ENCODE assay signal across 9 mouse cellular contexts in the genomic region with DNA sequence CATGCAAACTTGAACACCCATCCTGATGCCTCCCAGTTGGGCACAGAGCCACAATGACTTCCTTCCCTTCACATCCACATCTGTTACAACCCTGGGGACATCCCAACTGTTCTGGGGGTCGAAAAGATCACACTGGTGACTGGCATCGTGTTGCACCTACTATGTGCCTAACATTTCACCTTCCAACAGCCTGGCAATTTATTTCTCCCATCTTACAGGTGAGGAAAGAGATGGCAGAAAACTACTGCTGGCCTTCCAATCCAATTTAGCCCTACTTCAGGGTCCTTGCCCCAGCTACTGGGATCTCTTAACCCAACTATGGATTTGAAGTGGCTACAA. TPM values are rescaled to one million over a fixed set of nuclear protein-coding genes. Genes with fewer than 3 reads are reported as not detected.
DNase-seq lines count a peak whose midpoint lies in the region; ATAC-seq and TF ChIP-seq lines count a peak whose summit lies in the region.
"Had no signal": no experiment of that assay in that cellular context is flagged by ENCODE, and none has a peak within 500 bp of the region (broad histone marks: within the 10 kb centered on the region; RNA-seq: fewer than 3 reads in every experiment).

No protein-coding gene starts in this region.

- no peaks in the 10 kb centered on the region for H3K27me3 ChIP-seq in cerebellum, adult 2 months (ENCODE audit: control insufficient read depth, insufficient read depth, low read length)
- no peaks in the 10 kb centered on the region for H3K27me3 ChIP-seq in testis, adult 2 months (ENCODE audit: control insufficient read depth, insufficient read depth, low read length)
- H3K27me3 ChIP-seq in liver, embryonic 13.5 days: no peaks in the 10 kb centered on the region

- WGBS in cerebellum, adult 2 months: 29% methylated on average over 2 of the region's 2 CpGs
- 14% methylated on average over 2 of the region's 2 CpGs for WGBS in liver, embryonic 13.5 days (ENCODE audit: insufficient replicate concordance)

- H3K4me1 ChIP-seq in cerebellum, adult 2 months (ENCODE audit: control insufficient read depth, insufficient read depth, low read length): peaks cover 39% of the 10 kb centered on the region
- peaks cover 18% of the 10 kb centered on the region for H3K4me1 ChIP-seq in testis, adult 2 months (ENCODE audit: control insufficient read depth, insufficient read depth, low read length)
- H3K4me1 ChIP-seq in liver, embryonic 13.5 days (replicated peaks): peaks cover 95% of the 10 kb centered on the region

- no peak for DNase-seq in cerebellum, adult 2 months
- DNase-seq in cerebellum, postnatal 36 days: no peak
- DNase-seq in testis, postnatal 14 days (ENCODE audit: low spot score): no peak
- DNase-seq in liver, embryonic 13.5 days: no peak
- no peak for DNase-seq in urinary bladder, postnatal 36 days (ENCODE audit: low spot score in 2 of 2)
- DNase-seq in cerebellum, adult 18-20 months: no peak
- DNase-seq: heart, adult 2 months had no signal

- TF ChIP-seq CTCF in cerebellum, adult 2 months (IDR thresholded peaks at IDR 0.05; ENCODE audit: borderline replicate concordance, insufficient read depth, low read depth, low read length): no peak
- no peak for TF ChIP-seq CTCF in testis, adult 2 months (IDR thresholded peaks at IDR 0.05; ENCODE audit: control insufficient read depth, insufficient read depth, insufficient replicate concordance, low read depth, low read length)

- peak overlapping the region; percentile 98 for H3K4me2 ChIP-seq in liver, embryonic 13.5 days

- H3K36me3 ChIP-seq in testis, adult 2 months (ENCODE audit: control insufficient read depth, insufficient read depth, low read length): no peaks in the 10 kb centered on the region
- H3K36me3 ChIP-seq in liver, embryonic 13.5 days: no peaks in the 10 kb centered on the region

- H3K27ac ChIP-seq in cerebellum, adult 2 months (ENCODE audit: insufficient read depth, low read length): peak overlapping the region; percentile 88
- H3K27ac ChIP-seq in testis, adult 2 months (ENCODE audit: control insufficient read depth, insufficient read depth, low read depth, low read length): peak overlapping the region; percentile 80
- peak overlapping the region; percentile 99 for H3K27ac ChIP-seq in liver, embryonic 13.5 days
- H3K27ac ChIP-seq: heart, adult 2 months had no signal

- TF ChIP-seq POLR2A in cerebellum, adult 2 months (IDR thresholded peaks at IDR 0.05; ENCODE audit: borderline replicate concordance, insufficient read depth, low read length): no peak
- TF ChIP-seq POLR2A in testis, adult 2 months (IDR thresholded peaks at IDR 0.05; ENCODE audit: control insufficient read depth, low read depth, low read length): no peak

- peak overlapping the region; percentile 95 for H3K4me3 ChIP-seq in cerebellum, adult 2 months (replicated peaks; ENCODE audit: insufficient read depth, low read depth, low read length)
- H3K4me3 ChIP-seq in testis, adult 2 months (ENCODE audit: control insufficient read depth, low read depth, low read length): peak overlapping the region; percentile 91
- H3K4me3 ChIP-seq in liver, embryonic 13.5 days (replicated peaks): peak overlapping the region; percentile 75

- peak overlapping the region; percentile 94 for H3K9ac ChIP-seq in liver, embryonic 13.5 days

- H3K9me3 ChIP-seq in liver, embryonic 13.5 days (replicated peaks): no peaks in the 10 kb centered on the region

- ATAC-seq in liver, embryonic 13.5 days (ENCODE audit: low read depth): no peak
- ATAC-seq in activated CD4-positive, CD25-positive, alpha-beta regulatory T cell, adult 4 months: no peak

RNA-seq across cellular contexts. Expression of gene 4930404H24Rik, which starts 0.8 kb away (rescaled TPM):
- polyA plus RNA-seq in cerebellum, adult 2 months (2012; rRNA removed): not detected in 2 replicates
- polyA plus RNA-seq in testis, adult 2 months (2012; rRNA removed): 1.9 and 4.2 TPM in 2 replicates
- not detected in 2 replicates for polyA plus RNA-seq in liver, embryonic 13.5 days (2015; fragmentation: Nextera tagmentation; extraction: Ambion mirVana)
- not detected for polyA plus RNA-seq in activated CD4-positive, CD25-positive, alpha-beta regulatory T cell, adult 4 months (2017; shearing (Covaris generic))
- polyA plus RNA-seq: heart, adult 2 months had no signal

RNA-seq across cellular contexts. Expression of gene Nol4l, which starts 36.4 kb away (rescaled TPM):
- 23.1 and 24.3 TPM in 2 replicates for polyA plus RNA-seq in cerebellum, adult 2 months (2012; rRNA removed)
- polyA plus RNA-seq in testis, adult 2 months (2012; rRNA removed): 241 and 252 TPM in 2 replicates
- polyA plus RNA-seq in liver, embryonic 13.5 days (2015; fragmentation: Nextera tagmentation; extraction: Ambion mirVana): 5.3 and 5.4 TPM in 2 replicates
- 1 to 10 TPM; 2.7 to 3.5 TPM for polyA plus RNA-seq in activated CD4-positive, CD25-positive, alpha-beta regulatory T cell, adult 4 months (2017; shearing (Covaris generic))
